Mouse (Mus musculus): ENCODE results near the gene Mrc2.
A peak's percentile ranks its signal among the peaks of the same experiment; 100 is the strongest.

Gene Mrc2

GRCm38 (mm10) chr11:105292124-105293071 is at the start of gene Mrc2:
TSS of gene Mrc2 (plus strand) at chr11:105292643.
- peak; percentile 64 for DNase-seq (ENCODE audit: low read depth, low spot score)

DNA sequence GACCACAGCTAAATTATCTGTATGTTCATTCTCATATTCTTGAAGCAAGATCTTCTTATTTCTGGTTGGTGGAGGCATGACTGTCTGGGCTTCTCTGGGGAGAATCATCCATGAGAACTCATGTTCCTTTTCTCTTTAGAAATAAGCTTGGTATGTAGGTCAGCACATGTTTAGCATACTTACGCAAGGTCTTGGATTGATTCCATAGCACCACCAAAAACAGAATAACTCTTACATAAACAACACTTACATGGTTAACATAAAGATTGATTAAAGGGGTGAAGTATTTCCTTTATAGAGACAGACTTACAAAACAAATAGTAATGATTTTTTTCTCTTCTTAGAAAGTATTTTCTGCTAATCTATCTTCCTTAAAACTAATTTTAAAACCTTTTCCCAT is 46.1 kb upstream of the Mrc2 start:
- no peak for DNase-seq (ENCODE audit: low read depth, low spot score)

DNA sequence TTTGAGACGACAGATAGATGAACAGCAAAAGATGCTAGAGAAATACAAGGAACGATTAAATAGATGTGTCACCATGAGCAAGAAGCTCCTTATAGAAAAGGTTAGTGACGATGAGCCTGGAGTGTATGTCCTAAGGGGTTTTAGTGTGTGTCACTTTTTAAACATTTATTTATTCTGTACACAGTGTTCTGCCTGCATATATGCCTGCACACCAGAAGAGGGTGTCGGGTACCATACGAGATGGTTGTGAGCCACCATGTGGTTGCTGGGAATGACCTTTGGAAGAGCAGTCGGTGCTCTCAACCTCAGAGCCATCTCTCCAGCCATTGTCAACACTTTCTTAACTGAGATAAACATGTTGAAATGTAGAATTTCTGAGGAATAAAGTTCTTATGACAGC is 45.7 kb upstream of the Mrc2 start:
- DNase-seq (ENCODE audit: low read depth, low spot score): no peak

DNA sequence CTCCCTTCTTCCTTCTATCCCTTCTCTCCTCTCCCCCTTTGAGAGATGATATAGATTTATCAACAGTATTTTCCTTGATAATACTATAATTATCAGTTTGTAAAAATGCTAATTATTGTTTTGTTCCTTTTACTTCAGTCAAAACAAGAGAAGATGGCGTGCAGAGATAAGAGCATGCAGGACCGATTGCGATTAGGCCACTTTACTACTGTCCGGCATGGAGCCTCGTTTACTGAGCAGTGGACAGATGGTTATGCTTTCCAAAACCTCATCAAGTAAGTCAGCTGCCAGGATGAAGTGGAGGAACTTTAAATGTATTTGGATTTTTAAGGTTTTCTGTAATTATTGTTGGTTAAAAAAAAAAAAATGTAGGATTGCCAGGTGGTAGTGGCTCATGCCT is 45.1 kb upstream of the Mrc2 start:
- no peak for DNase-seq (ENCODE audit: low read depth, low spot score)

GRCm38 (mm10) chr11:105259733-105260132 is 32.7 kb upstream of the Mrc2 start:
- DNase-seq (ENCODE audit: low read depth, low spot score): no peak

- DNase-seq (ENCODE audit: low read depth, low spot score): no peak
Observed at GRCm38 (mm10) chr11:105261116-105261515, 31.3 kb upstream of the Mrc2 start.

- DNase-seq (ENCODE audit: low read depth, low spot score): no peak
Observed at GRCm38 (mm10) chr11:105261601-105262351, 30.7 kb upstream of the Mrc2 start.

GRCm38 (mm10) chr11:105264506-105264905 is 27.9 kb upstream of the Mrc2 start:
- DNase-seq (ENCODE audit: low read depth, low spot score): no peak

DNA sequence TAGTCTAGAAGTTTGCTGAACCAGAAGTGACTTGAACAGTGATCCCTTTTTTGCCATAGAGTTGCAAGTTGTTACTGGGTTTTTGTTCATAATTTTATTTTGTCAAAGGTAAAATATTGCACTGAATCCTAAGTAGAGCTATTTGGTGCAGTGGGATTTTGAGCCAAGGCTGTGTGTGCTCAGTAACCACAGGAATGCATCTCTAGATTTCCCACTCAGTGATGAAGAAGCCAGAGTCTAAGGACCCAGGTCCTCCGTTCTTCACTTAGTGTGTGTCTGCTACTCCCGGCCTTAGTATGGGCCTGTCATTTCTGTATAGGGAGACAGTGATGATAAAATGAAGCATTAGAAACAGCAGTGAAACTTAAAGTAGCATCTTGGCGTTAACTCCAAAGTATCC is 27.5 kb upstream of the Mrc2 start:
- no peak for DNase-seq (ENCODE audit: low read depth, low spot score)

DNA sequence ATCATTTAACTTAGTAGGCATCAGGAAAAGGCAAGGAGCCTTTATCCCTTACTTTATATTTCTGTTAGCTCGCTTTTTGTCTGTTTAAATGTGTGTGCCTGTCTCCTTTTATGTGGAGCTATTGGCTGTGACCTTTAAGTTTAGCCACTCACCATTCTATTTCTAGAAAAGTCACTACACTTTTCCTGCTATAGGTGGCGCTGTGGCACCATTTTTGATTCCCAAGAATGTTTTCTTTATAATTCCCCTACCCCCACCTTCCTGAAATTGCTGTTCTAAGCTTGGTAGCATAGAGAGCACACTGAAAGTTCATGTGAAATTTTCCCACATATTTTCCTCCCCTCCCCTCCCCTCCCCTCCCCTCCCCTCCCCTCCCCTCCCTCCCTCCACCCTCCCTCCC is 22.3 kb upstream of the Mrc2 start:
- peak; percentile 69 for DNase-seq (ENCODE audit: low read depth, low spot score)

- DNase-seq (ENCODE audit: low read depth, low spot score): no peak
Observed at GRCm38 (mm10) chr11:105280456-105280855, 12.0 kb upstream of the Mrc2 start.

- DNase-seq (ENCODE audit: low read depth, low spot score): no peak
Observed at GRCm38 (mm10) chr11:105281291-105281690, 11.2 kb upstream of the Mrc2 start.

DNA sequence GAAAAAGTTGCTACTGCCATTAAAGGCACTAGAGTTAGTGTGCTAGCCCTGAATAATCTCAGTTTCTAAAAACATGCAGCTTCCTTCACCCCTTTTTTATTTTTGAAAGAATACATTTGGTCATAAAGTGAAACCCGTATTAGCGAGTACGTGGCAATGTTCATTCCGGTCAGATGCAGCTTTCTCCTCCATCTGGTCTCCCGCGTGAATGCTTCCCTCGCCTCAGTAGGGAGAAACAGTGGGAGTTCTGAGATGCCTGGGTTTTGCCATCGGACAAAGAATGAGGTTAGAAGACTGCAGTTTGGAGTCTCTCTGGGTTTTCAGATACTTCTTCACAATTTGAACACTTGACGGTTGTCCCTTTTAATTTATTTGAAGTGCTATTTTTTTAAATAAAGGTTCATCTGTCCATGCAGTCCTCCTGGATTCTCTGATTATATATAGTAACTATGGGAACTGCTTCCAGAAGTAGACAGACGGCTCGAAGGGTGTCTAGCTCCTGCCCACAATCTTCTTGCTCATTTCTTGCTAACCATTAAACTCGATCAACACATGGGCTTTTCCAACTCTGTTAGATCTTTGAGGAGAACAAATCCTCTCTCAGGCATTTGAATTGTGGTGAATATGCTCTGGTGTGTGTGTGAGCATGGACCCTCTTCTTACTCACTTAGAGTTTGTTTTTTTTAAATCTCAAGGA is 10.5 kb upstream of the Mrc2 start:
- no peak for DNase-seq (ENCODE audit: low read depth, low spot score)

- no peak for DNase-seq (ENCODE audit: low read depth, low spot score)
Observed at GRCm38 (mm10) chr11:105282460-105282859, 10.0 kb upstream of the Mrc2 start.

GRCm38 (mm10) chr11:105283016-105283415 is 9.4 kb upstream of the Mrc2 start:
- no peak for DNase-seq (ENCODE audit: low read depth, low spot score)

- peak; percentile 88 for DNase-seq (ENCODE audit: low read depth, low spot score)
Observed at GRCm38 (mm10) chr11:105285720-105286119, 6.7 kb upstream of the Mrc2 start.

GRCm38 (mm10) chr11:105289403-105289802 is 3.0 kb upstream of the Mrc2 start:
- no peak for DNase-seq (ENCODE audit: low read depth, low spot score)

- no peak for DNase-seq (ENCODE audit: low read depth, low spot score)
Observed at GRCm38 (mm10) chr11:105291681-105292123, 741 bp upstream of the Mrc2 start.

GRCm38 (mm10) chr11:105293101-105293581 is 698 bp downstream of the Mrc2 start:
- peak; percentile 52 for DNase-seq (ENCODE audit: low read depth, low spot score)

GRCm38 (mm10) chr11:105293901-105294494 is 1.6 kb downstream of the Mrc2 start:
- DNase-seq (ENCODE audit: low read depth, low spot score): no peak

DNA sequence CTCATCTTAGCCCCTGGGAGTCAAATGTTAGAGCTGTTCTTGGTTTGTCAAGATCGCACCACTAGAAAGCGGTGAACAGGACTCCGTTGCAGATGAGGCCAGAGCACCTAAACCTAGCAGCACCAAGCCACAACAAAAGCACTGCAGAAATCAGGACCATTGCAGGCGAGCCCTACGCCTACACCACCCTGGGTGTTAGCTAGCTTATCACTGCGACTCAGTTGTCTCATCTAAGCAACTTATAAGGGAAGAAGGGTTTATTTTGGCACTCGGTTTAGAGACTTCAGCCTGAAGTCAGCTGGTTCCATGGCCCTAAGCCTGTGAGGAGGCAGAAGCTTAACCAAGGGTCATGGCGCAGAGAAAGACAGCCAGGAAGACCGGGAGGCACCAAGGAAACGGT is 3.6 kb downstream of the Mrc2 start:
- no peak for DNase-seq (ENCODE audit: low read depth, low spot score)

Data from ZHBTc4 (cell line).